Mouse (Mus musculus): Measurements from ENCODE around the gene Hoxd1.

GRCm38 (mm10) chr2:74762522-74763244 is at the start of gene Hoxd1:
- no peak for TF ChIP-seq CTCF (IDR thresholded peaks at IDR 0.05; ENCODE audit: low read depth)
- no peak for TF ChIP-seq EP300 (optimal IDR thresholded peaks at IDR 0.05)
